Mouse (Mus musculus) CH12.LX (cell line): ENCODE data around the gene Mvb12b. TPM values are rescaled to one million over a fixed set of nuclear protein-coding genes. Genes with fewer than 3 reads are reported as not detected.

Source experiments
- DNase-seq: peaks from one replicate; pipeline ENCODE4 v3.0.0-alpha.2; 2013; ENCODE audit errors: extremely low read depth
- H3K27ac ChIP-seq: 2 replicates; pipeline ENCODE4 v1.5.1; 2012; ENCODE audit warnings: low read depth, mild to moderate bottlenecking, control low read depth, moderate library complexity; ENCODE audit not compliant: insufficient read depth
- H3K27me3 ChIP-seq: replicated peaks from 2 replicates; pipeline ENCODE3; 2012; ENCODE audit warnings: inconsistent platforms
- H3K36me3 ChIP-seq, 2 experiments: replicated peaks in 1 of 2; 2 replicates each; pipeline versions ENCODE3 to v1.6.1; 2012; ENCODE audit warnings: inconsistent platforms in 1 of 2, low read length in 1 of 2, mild to moderate bottlenecking in 1 of 2, mixed read lengths in 1 of 2, moderate library complexity in 1 of 2; ENCODE audit not compliant: control insufficient read depth in 1 of 2, insufficient read depth in 1 of 2
- H3K4me1 ChIP-seq, 2 experiments: 2 replicates each; pipeline ENCODE4 v1.6.1; 2012; ENCODE audit warnings: inconsistent platforms in 1 of 2, moderate library complexity in 1 of 2; ENCODE audit not compliant: insufficient read depth in 2 of 2, control insufficient read depth in 1 of 2
- H3K4me2 ChIP-seq: 2 replicates; pipeline ENCODE4 v1.6.1; 2012; ENCODE audit warnings: low read depth, mild to moderate bottlenecking, control low read depth; ENCODE audit not compliant: poor library complexity, insufficient read depth, severe bottlenecking
- H3K4me3 ChIP-seq, 3 experiments: fragments of 150-350 bp in 1 of 3; sonication (generic) in 1 of 3; replicated peaks in 1 of 3; 2 replicates each; pipeline versions ENCODE3 to v1.5.1; 2011 to 2012; ENCODE audit warnings: low read depth in 2 of 3, low read length in 2 of 3, mild to moderate bottlenecking in 2 of 3, moderate library complexity in 2 of 3, control low read depth in 1 of 3, improper control_type of control experiment in 1 of 3, inconsistent platforms in 1 of 3, mixed read lengths in 1 of 3; ENCODE audit not compliant: poor library complexity in 1 of 3
- H3K79me2 ChIP-seq: replicated peaks from 2 replicates; pipeline ENCODE4 v1.6.1; 2012; ENCODE audit warnings: mild to moderate bottlenecking, moderate library complexity; ENCODE audit not compliant: control insufficient read depth, poor library complexity, insufficient read depth, severe bottlenecking; ENCODE audit errors: extremely low read depth
- H3K9ac ChIP-seq: 2 replicates; pipeline ENCODE4 v1.6.1; 2012; ENCODE audit warnings: low read depth, mild to moderate bottlenecking, control low read depth, moderate library complexity; ENCODE audit not compliant: insufficient read depth
- H3K9me3 ChIP-seq: replicated peaks from 2 replicates; pipeline ENCODE3; 2012; ENCODE audit warnings: low read length, inconsistent platforms, mixed read lengths
- BHLHE40 ChIP-seq: IDR thresholded peaks from 2 replicates; pipeline ENCODE4 v1.6.1; 2011; ENCODE audit warnings: mild to moderate bottlenecking, low read depth, low read length, improper control_type of control experiment
- CHD1 ChIP-seq: IDR thresholded peaks from 2 replicates; pipeline ENCODE4 v1.6.1; 2012; ENCODE audit warnings: low read depth, low read length, improper control_type of control experiment, inconsistent platforms
- CHD2 ChIP-seq: IDR thresholded peaks from 2 replicates; pipeline ENCODE4 v1.6.1; 2011; ENCODE audit warnings: low read length, improper control_type of control experiment
- CTCF ChIP-seq, 2 experiments: IDR thresholded peaks in 1 of 2; conservative IDR thresholded peaks in 1 of 2; 2 replicates each; pipeline ENCODE4 v1.5.1; 2011 to 2012; ENCODE audit warnings: low read depth in 2 of 2, low read length in 2 of 2, improper control_type of control experiment in 1 of 2, inconsistent platforms in 1 of 2, mild to moderate bottlenecking in 1 of 2, moderate library complexity in 1 of 2
- E2F4 ChIP-seq: IDR thresholded peaks from 2 replicates; pipeline ENCODE4 v1.6.1; 2011; ENCODE audit warnings: low read depth, low read length, improper control_type of control experiment; ENCODE audit not compliant: insufficient replicate concordance
- ELF1 ChIP-seq: IDR thresholded peaks from 2 replicates; pipeline ENCODE4 v1.6.1; 2014; ENCODE audit warnings: low read depth, mild to moderate bottlenecking, inconsistent platforms, low read length, improper control_type of control experiment
- EP300 ChIP-seq: IDR thresholded peaks from 2 replicates; pipeline ENCODE4 v1.6.1; 2011; ENCODE audit warnings: low read length, improper control_type of control experiment
- ETS1 ChIP-seq: conservative IDR thresholded peaks from 2 replicates; pipeline ENCODE4 v1.6.1; 2012; ENCODE audit warnings: low read depth, mild to moderate bottlenecking, inconsistent platforms, low read length, improper control_type of control experiment, moderate library complexity
- HCFC1 ChIP-seq: IDR thresholded peaks from 2 replicates; pipeline ENCODE4 v1.6.1; 2012; ENCODE audit warnings: low read depth, mild to moderate bottlenecking, inconsistent platforms, low read length, improper control_type of control experiment
- IRF4 ChIP-seq: IDR thresholded peaks from 2 replicates; pipeline ENCODE4 v1.6.1; 2014; ENCODE audit warnings: low read depth, mild to moderate bottlenecking, inconsistent platforms, low read length, improper control_type of control experiment
- JUN ChIP-seq: IDR thresholded peaks from 2 replicates; pipeline ENCODE4 v1.6.1; 2011; ENCODE audit warnings: low read depth, mild to moderate bottlenecking, low read length, improper control_type of control experiment, moderate library complexity; ENCODE audit not compliant: insufficient read depth
- JUND ChIP-seq: conservative IDR thresholded peaks from 2 replicates; pipeline ENCODE4 v1.6.1; 2011; ENCODE audit warnings: low read depth, low read length, improper control_type of control experiment
- KAT2A ChIP-seq: IDR thresholded peaks from 2 replicates; pipeline ENCODE4 v1.6.1; 2012; ENCODE audit warnings: low read length, improper control_type of control experiment, inconsistent platforms; ENCODE audit not compliant: insufficient replicate concordance
- MEF2A ChIP-seq: IDR thresholded peaks from 2 replicates; pipeline ENCODE4 v1.6.1; 2014; ENCODE audit warnings: low read depth, mild to moderate bottlenecking, inconsistent platforms, low read length, improper control_type of control experiment, borderline replicate concordance
- MYC ChIP-seq: IDR thresholded peaks from 2 replicates; pipeline ENCODE4 v1.6.1; 2011; ENCODE audit warnings: low read depth, mild to moderate bottlenecking, improper control_type of control experiment, low read length
- NELFE ChIP-seq: IDR thresholded peaks from 2 replicates; pipeline ENCODE4 v1.6.1; 2011; ENCODE audit warnings: low read depth, low read length, improper control_type of control experiment
- NRF1 ChIP-seq: IDR thresholded peaks from 2 replicates; pipeline ENCODE4 v1.6.1; 2014; ENCODE audit warnings: low read depth, mild to moderate bottlenecking, inconsistent platforms, low read length, improper control_type of control experiment, moderate library complexity
- PAX5 ChIP-seq: IDR thresholded peaks from 2 replicates; pipeline ENCODE4 v1.6.1; 2012; ENCODE audit warnings: low read length, inconsistent platforms, mixed read lengths
- POLR2A ChIP-seq: IDR thresholded peaks from 2 replicates; pipeline ENCODE4 v1.6.1; 2011; ENCODE audit warnings: low read depth, mild to moderate bottlenecking, improper control_type of control experiment, low read length
- POLR2AphosphoS2 ChIP-seq: IDR thresholded peaks from 2 replicates; pipeline ENCODE4 v1.6.1; 2011; ENCODE audit warnings: low read depth, low read length, improper control_type of control experiment
- RAD21 ChIP-seq: IDR thresholded peaks from 2 replicates; pipeline ENCODE4 v1.6.1; 2011; ENCODE audit warnings: low read depth, mild to moderate bottlenecking, low read length, improper control_type of control experiment, moderate library complexity
- SIN3A ChIP-seq: IDR thresholded peaks from 2 replicates; pipeline ENCODE4 v1.6.1; 2012; ENCODE audit warnings: low read length, improper control_type of control experiment, inconsistent platforms
- SMC3 ChIP-seq: IDR thresholded peaks from 2 replicates; pipeline ENCODE4 v1.6.1; 2011; ENCODE audit warnings: low read depth, low read length, improper control_type of control experiment
- TCF12 ChIP-seq: IDR thresholded peaks from 2 replicates; pipeline ENCODE4 v1.6.1; 2014; ENCODE audit warnings: low read depth, mild to moderate bottlenecking, inconsistent platforms, low read length, improper control_type of control experiment
- UBTF ChIP-seq: IDR thresholded peaks from 2 replicates; pipeline ENCODE4 v1.6.1; 2012; ENCODE audit warnings: low read depth, mild to moderate bottlenecking, inconsistent platforms, low read length, improper control_type of control experiment, moderate library complexity
- USF1 ChIP-seq: IDR thresholded peaks from 2 replicates; pipeline ENCODE4 v1.6.1; 2014; ENCODE audit warnings: low read depth, mild to moderate bottlenecking, inconsistent platforms, low read length, improper control_type of control experiment
- USF2 ChIP-seq: conservative IDR thresholded peaks from 2 replicates; pipeline ENCODE4 v1.6.1; 2011; ENCODE audit warnings: low read depth, low read length, improper control_type of control experiment
- ZC3H11A ChIP-seq: IDR thresholded peaks from 2 replicates; pipeline ENCODE4 v1.6.1; 2012; ENCODE audit warnings: low read depth, mild to moderate bottlenecking, inconsistent platforms, low read length, improper control_type of control experiment
- ZKSCAN1 ChIP-seq: IDR thresholded peaks from 2 replicates; pipeline ENCODE4 v1.6.1; 2012; ENCODE audit warnings: low read depth, inconsistent platforms, low read length, improper control_type of control experiment, borderline replicate concordance
- ZMIZ1 ChIP-seq: IDR thresholded peaks from 2 replicates; pipeline ENCODE4 v1.6.1; 2012; ENCODE audit warnings: low read depth, mild to moderate bottlenecking, inconsistent platforms, low read length, improper control_type of control experiment
- ZNF384 ChIP-seq: IDR thresholded peaks from 2 replicates; pipeline ENCODE4 v1.6.1; 2012; ENCODE audit warnings: low read depth, low read length, improper control_type of control experiment, inconsistent platforms
- dilution Hi-C: fragments of 300-500 bp; cut with MboI; formaldehyde crosslinking; loops from 2 replicates; pipeline ENCODE4 v1.14.3; 2020; ENCODE audit warnings: low sequenced_read_pairs; ENCODE audit not compliant: extremely low pct_unique_long_range_greater_than_20kb, extremely low pct_ligation_motif_present
- in situ Hi-C: fragments of 300-500 bp; cut with MboI; formaldehyde crosslinking; loops from 3 replicates; pipeline ENCODE4 v1.14.3; 2019; ENCODE audit warnings: low sequenced_read_pairs, low pct_ligation_motif_present, low pct_unique_long_range_greater_than_20kb, mixed read lengths
- polyA plus RNA-seq: library from polyadenylated mRNA; unstranded; fragments of >175 nt; gene quantifications from 2 replicates; pipeline ENCODE4 v1.2.1, GENCODE M21; 2012; ENCODE audit warnings: low read depth; ENCODE audit not compliant: insufficient read length
- total RNA-seq, 2 experiments: library from RNA; depleted of rRNA; stranded (reverse); fragments of 300-350 nt in 1 of 2; fragments of >200 nt in 1 of 2; gene quantifications; 2 replicates each; pipeline ENCODE4 v1.2.3; 2012 to 2014

The Mvb12b gene
- total and polyA plus RNA-seq, 3 experiments = 3.0 to 16.7 (median 5.3) TPM

GRCm38 (mm10) chr2:33840483-33840882 lies 47.3 kb downstream of the Mvb12b start:
- in situ Hi-C loops = no loop called here
- Histone ChIP-seq H3K4me2 (no peak overlapping the region), H3K27ac (no peak overlapping the region)

GRCm38 (mm10) chr2:33839252-33839651 lies 48.5 kb downstream of the Mvb12b start:
- Histone ChIP-seq H3K79me2 (no peaks in the 10 kb centered on the region), H3K27me3 (no peaks in the 10 kb centered on the region), H3K9me3 (no peaks in the 10 kb centered on the region), H3K27ac (no peak overlapping the region), H3K9ac (no peak overlapping the region), H3K4me1 (peaks cover 10 to 39% of the 10 kb centered on the region in 2 experiments), H3K36me3 (peaks cover 5 to 13% of the 10 kb centered on the region in 2 experiments), H3K4me3 (no peak overlapping the region), H3K4me2 (no peak overlapping the region)
- TF ChIP-seq POLR2AphosphoS2 (no peak), SIN3A (no peak), IRF4 (no peak), ZNF384 (no peak), CHD1 (no peak), TCF12 (no peak), PAX5 (no peak), MEF2A (no peak), CHD2 (no peak), ZC3H11A (no peak), JUND (no peak), MYC (no peak), RAD21 (no peak), ETS1 (no peak), POLR2A (no peak), KAT2A (no peak), NRF1 (no peak)
- in situ Hi-C loops = no loop called here
- dilution Hi-C loops = no loop called here
- DNase-seq = no peak

More at GRCm38 (mm10) chr2:33840483-33840882, 47.3 kb downstream of the Mvb12b start:
- Histone ChIP-seq H3K9ac (no peak overlapping the region), H3K79me2 (no peaks in the 10 kb centered on the region), H3K4me1 (peaks cover 13 to 48% of the 10 kb centered on the region in 2 experiments), H3K4me3 (no peak overlapping the region), H3K36me3 (peaks cover 5 to 10% of the 10 kb centered on the region in 2 experiments), H3K9me3 (no peaks in the 10 kb centered on the region), H3K27me3 (no peaks in the 10 kb centered on the region)
- dilution Hi-C loops = no loop called here
- TF ChIP-seq USF2 = no peak
- no peak for TF ChIP-seq CTCF (conservative IDR thresholded peaks at IDR 0.05 in 1 of 2, IDR thresholded peaks at IDR 0.05 in 1 of 2; ENCODE audit: low read depth in 2 of 2, low read length in 2 of 2)
- TF ChIP-seq HCFC1 = no peak
- no peak for TF ChIP-seq E2F4
- TF ChIP-seq SMC3 = no peak
- TF ChIP-seq IRF4 = peak; percentile 34; the same call in 1 of the 2 replicates
- no peak for TF ChIP-seq ZMIZ1
- no peak for TF ChIP-seq JUND
- TF ChIP-seq JUN = no peak
- no peak for TF ChIP-seq UBTF
- TF ChIP-seq POLR2AphosphoS2 = no peak
- no peak for TF ChIP-seq CHD2
- TF ChIP-seq PAX5 = no peak
- TF ChIP-seq ELF1 = no peak
- TF ChIP-seq USF1 = no peak
- peak; percentile 70; the same call in 1 of the 2 replicates for TF ChIP-seq TCF12
- TF ChIP-seq KAT2A = no peak
- TF ChIP-seq NRF1 = no peak
- TF ChIP-seq MYC = no peak
- no peak for TF ChIP-seq POLR2A
- peak; percentile 53; the same call in 1 of the 2 replicates for TF ChIP-seq BHLHE40
- TF ChIP-seq ZNF384 = no peak
- TF ChIP-seq MEF2A = peak; percentile 18; the same call in 1 of the 2 replicates
- no peak for TF ChIP-seq ZKSCAN1
- TF ChIP-seq NELFE = no peak
- peak; percentile 36; the same call in 1 of the 2 replicates for TF ChIP-seq ETS1
- TF ChIP-seq RAD21 = no peak
- TF ChIP-seq EP300 = peak; percentile 33; the same call in 1 of the 2 replicates
- DNase-seq = no peak
